ENCODE assay signal across 11 mouse cellular contexts in genomic region chr7:122597313-122597712, GRCm38 (mm10).
"Had no signal": no experiment of that assay in that cellular context is flagged by ENCODE, and none has a peak within 500 bp of the region (broad histone marks: within the 10 kb centered on the region; RNA-seq: fewer than 3 reads in every experiment).

No protein-coding gene starts in this region.

- H3K27ac ChIP-seq: kidney, embryonic 15.5 days; limb, embryonic 10.5 days; liver, embryonic 15.5 days; macrophage; midbrain, embryonic 12.5 days had no signal

- H3K4me3 ChIP-seq: kidney, embryonic 15.5 days; limb, embryonic 10.5 days; liver, embryonic 15.5 days; megakaryocyte, embryonic 14.5 days; midbrain, embryonic 12.5 days had no signal

- DNase-seq: kidney, adult 2 months; kidney, postnatal 14 days; lung, postnatal 10 days; right cerebral cortex, postnatal 14 days; thymus, postnatal 36 days had no signal
